Mouse (Mus musculus) ovary, adult 10 weeks (tissue): ENCODE results near the gene Ttll7. TPM values are rescaled to one million over a fixed set of nuclear protein-coding genes. Genes with fewer than 3 reads are reported as not detected.

Experiments used
- polyA plus RNA-seq: library from polyadenylated mRNA; stranded (reverse); fragments of 350-450 nt; fragmentation: Illumina TruSeq; extraction: RNeasy Lipid Tissue Mini Kit (QIAGEN cat#74804); gene quantifications from one replicate; pipeline ENCODE4 v1.2.3, GENCODE M21; 2014

The Ttll7 gene
- polyA plus RNA-seq = 17.6 TPM

DNA sequence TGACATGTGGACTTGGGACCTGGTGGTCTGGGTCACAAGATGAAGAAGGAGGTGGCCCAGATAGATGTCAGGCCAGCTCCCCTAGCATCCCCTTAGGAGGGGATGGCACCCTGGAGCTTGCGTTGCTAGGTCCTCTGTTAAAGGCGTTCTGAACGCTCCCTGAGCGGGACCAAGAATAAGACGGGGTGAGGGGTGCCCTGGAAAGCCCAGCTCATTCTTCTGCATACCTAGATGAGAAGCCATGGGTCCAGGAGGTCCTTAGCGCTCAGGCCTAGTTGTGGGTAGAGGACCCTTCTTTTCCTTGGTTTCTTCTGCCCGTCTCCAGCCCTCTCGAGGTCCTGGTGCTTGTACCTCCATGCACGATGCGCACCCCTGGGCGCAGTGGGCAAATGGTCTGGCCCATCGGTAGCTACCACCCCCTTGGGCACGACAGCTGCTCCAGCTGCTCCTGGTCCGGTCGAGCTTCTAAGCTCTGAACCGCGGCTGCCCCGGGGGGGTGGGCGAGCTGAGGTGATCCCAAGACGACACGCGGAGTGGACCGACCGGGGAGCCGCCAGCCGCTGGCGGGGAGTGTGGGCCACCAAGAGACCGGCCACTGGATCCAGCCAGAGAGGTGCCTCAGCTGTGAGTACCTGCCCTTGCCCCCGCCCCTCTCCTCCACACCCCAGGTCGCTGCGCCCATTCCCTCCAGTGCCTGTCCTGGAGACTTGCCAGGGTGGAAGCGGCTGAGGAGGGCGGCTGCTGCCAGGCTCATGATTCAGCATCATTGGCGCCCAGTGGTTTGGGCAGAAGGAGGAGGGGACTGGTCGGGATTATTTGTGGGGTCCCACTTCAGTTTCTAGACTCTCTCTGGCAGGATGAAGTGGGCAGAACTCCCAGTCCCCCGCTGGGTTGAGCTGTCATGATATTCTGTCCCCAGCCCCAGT, at the start of gene Ttll7:
Ttll7 (plus strand) TSS at position 402 of the 926 bp plus-strand sequence.

DNA sequence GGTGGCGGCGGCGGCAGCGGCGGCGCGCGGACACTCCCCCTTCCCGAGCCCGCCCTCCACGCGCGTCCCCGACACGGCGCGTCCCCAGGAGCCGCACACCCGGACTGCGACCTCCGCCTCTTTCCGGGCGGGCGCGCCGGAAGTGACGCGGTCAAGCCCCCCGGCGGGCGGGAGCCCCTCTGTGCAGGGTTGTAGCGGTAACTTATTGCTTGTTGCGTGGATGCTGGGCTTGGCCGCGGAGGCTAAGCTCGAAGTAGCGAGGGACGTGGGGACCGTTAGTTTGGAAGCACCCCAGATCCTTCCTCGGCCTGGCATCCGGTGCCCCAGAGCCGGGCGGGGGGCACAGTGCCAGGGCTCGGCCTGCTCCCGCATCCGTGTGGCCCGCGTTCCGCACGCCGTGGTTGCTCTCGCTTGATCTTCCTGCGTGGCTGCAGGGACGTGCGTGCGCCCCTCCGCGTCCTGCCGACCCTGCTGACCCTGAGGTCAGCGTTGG, 39.2 kb upstream of the Ttll7 start, which contains the start of gene Prkacb:
Prkacb (minus strand) TSS at position 90 of the 493 bp plus-strand sequence.

Other genes starting within 250 kb of the Ttll7 start
- not detected for gene Dnase2b, start 236.8 kb upstream of the Ttll7 start, polyA plus RNA-seq
- gene 4930503B20Rik, start 201.1 kb upstream of the Ttll7 start, polyA plus RNA-seq = not detected
- 0.57 TPM for gene Samd13, start 166.8 kb upstream of the Ttll7 start, polyA plus RNA-seq
- gene Prkacb, start 39.4 kb upstream of the Ttll7 start, polyA plus RNA-seq = 216 TPM